Comparison of ENCODE assay signal across 11 mouse cellular contexts in genomic region chr15:103333081-103333615, GRCm38 (mm10). TPM values are rescaled to one million over a fixed set of nuclear protein-coding genes. Genes with fewer than 3 reads are reported as not detected.
DNase-seq lines count a peak whose midpoint lies in the region; ATAC-seq and TF ChIP-seq lines count a peak whose summit lies in the region.
"Had no signal": no experiment of that assay in that cellular context is flagged by ENCODE, and none has a peak within 500 bp of the region (broad histone marks: within the 10 kb centered on the region; RNA-seq: fewer than 3 reads in every experiment).

No protein-coding gene starts in this region.

- TF ChIP-seq EP300 in stomach, postnatal 0 days (optimal IDR thresholded peaks at IDR 0.05), result no peak

- TF ChIP-seq CTCF in stomach, postnatal 0 days (IDR thresholded peaks at IDR 0.05; ENCODE audit: low read depth), result no peak

- peaks cover 11% of the 10 kb centered on the region for H3K4me1 ChIP-seq in stomach, embryonic 16.5 days (ENCODE audit: control insufficient read depth, insufficient read depth, low read length)
- H3K4me1 ChIP-seq in stomach, postnatal 0 days (replicated peaks; ENCODE audit: control insufficient read depth, insufficient read depth), result peaks cover 3% of the 10 kb centered on the region; the same call in 1 of the 2 replicates

- H3K36me3 ChIP-seq in stomach, embryonic 16.5 days (ENCODE audit: control insufficient read depth, insufficient read depth, low read length), result no peaks in the 10 kb centered on the region
- no peaks in the 10 kb centered on the region for H3K36me3 ChIP-seq in stomach, postnatal 0 days (ENCODE audit: control insufficient read depth, insufficient read depth, low read length)
- H3K36me3 ChIP-seq in macrophage (ENCODE audit: inconsistent target), result 0 out of 2 replicates have a peak, but pooled peaks cover 11% of the 10 kb centered on the region
- H3K36me3 ChIP-seq: hindbrain, embryonic 15.5 days had no signal

- WGBS in stomach, embryonic 16.5 days, result 61% methylated on average over 5 of the region's 5 CpGs
- WGBS in stomach, postnatal 0 days, result 50% methylated on average over 5 of the region's 5 CpGs
- WGBS in macrophage (ENCODE audit: missing documents), result 8% methylated on average over 5 of the region's 5 CpGs

- ATAC-seq in stomach, embryonic 16.5 days (ENCODE audit: insufficient read depth, low FRiP score), result no peak
- no peak for ATAC-seq in stomach, postnatal 0 days (ENCODE audit: low FRiP score, low TSS enrichment)
- no peak for ATAC-seq in erythroid progenitor cell, adult 5-6 weeks (replicated peaks; ENCODE audit: low FRiP score, poor library complexity, severe bottlenecking)

- peaks cover 63% of the 10 kb centered on the region for H3K79me2 ChIP-seq in macrophage (ENCODE audit: inconsistent target)

- no peak overlapping the region; the same call in 1 of the 2 replicates for H3K4me3 ChIP-seq in stomach, embryonic 16.5 days (replicated peaks; ENCODE audit: low read length)
- no peak overlapping the region for H3K4me3 ChIP-seq in stomach, postnatal 0 days (ENCODE audit: low read depth, low read length)
- H3K4me3 ChIP-seq in macrophage (ENCODE audit: inconsistent target), result peak overlapping the region; percentile 48
- H3K4me3 ChIP-seq: hindbrain, embryonic 15.5 days; myocyte had no signal

- no peak overlapping the region for H3K27ac ChIP-seq in stomach, embryonic 16.5 days (ENCODE audit: low read length)
- no peak overlapping the region; the same call in 1 of the 2 replicates for H3K27ac ChIP-seq in stomach, postnatal 0 days (replicated peaks)
- H3K27ac ChIP-seq in macrophage, result peak overlapping the region; percentile 98
- H3K27ac ChIP-seq: hindbrain, embryonic 15.5 days had no signal

- H3K27me3 ChIP-seq in stomach, embryonic 16.5 days (ENCODE audit: control insufficient read depth, insufficient read depth, low read length), result no peaks in the 10 kb centered on the region
- no peaks in the 10 kb centered on the region for H3K27me3 ChIP-seq in stomach, postnatal 0 days (ENCODE audit: control insufficient read depth, insufficient read depth, low read length)
- H3K27me3 ChIP-seq: hindbrain, embryonic 15.5 days had no signal

- 0 out of 2 replicates have a peak overlapping the region, but pooled peaks have one; percentile 22 for H3K9ac ChIP-seq in stomach, embryonic 16.5 days (ENCODE audit: low read length)
- no peak overlapping the region for H3K9ac ChIP-seq in stomach, postnatal 0 days (ENCODE audit: low read length)
- H3K9ac ChIP-seq: hindbrain, embryonic 15.5 days had no signal

- H3K4me2 ChIP-seq in stomach, embryonic 16.5 days (ENCODE audit: low read depth, low read length), result 0 out of 2 replicates have a peak overlapping the region, but pooled peaks have one; percentile 10
- H3K4me2 ChIP-seq in stomach, postnatal 0 days (replicated peaks; ENCODE audit: low read depth), result no peak overlapping the region
- H3K4me2 ChIP-seq: hindbrain, embryonic 15.5 days had no signal

- no peaks in the 10 kb centered on the region for H3K9me3 ChIP-seq in stomach, embryonic 16.5 days (replicated peaks; ENCODE audit: control insufficient read depth, low read length)
- no peaks in the 10 kb centered on the region for H3K9me3 ChIP-seq in stomach, postnatal 0 days (ENCODE audit: control insufficient read depth, low read length)
- H3K9me3 ChIP-seq: hindbrain, embryonic 15.5 days had no signal

- DNase-seq in heart, adult 11 months, result peak; percentile 94
- no peak for DNase-seq in heart, adult 9 months (ENCODE audit: low spot score in 2 of 2)
- no peak for DNase-seq in stomach, postnatal 0 days (ENCODE audit: low spot score)
- DNase-seq in cerebellum, postnatal 14 days, result no peak
- no peak for DNase-seq in urinary bladder, postnatal 25 days (ENCODE audit: low spot score)
- DNase-seq: cerebellum, adult 11 months had no signal

RNA-seq across cellular contexts. Expression of gene Zfp385a, which starts 6.7 kb away (rescaled TPM):
- polyA plus RNA-seq in stomach, embryonic 16.5 days (2015; fragmentation: Nextera tagmentation; extraction: Ambion mirVana), result 6.9 and 7.0 TPM in 2 replicates
- 6.0 and 7.4 TPM in 2 replicates for polyA plus RNA-seq in stomach, postnatal 0 days (2015; fragmentation: Nextera tagmentation; extraction: Ambion mirVana)
- 10 to 100 TPM; 10.2 to 43.2 (median 26.3) TPM for total RNA-seq in macrophage (2018; cell fraction: chromatin; rRNA removed)
- 10 to 100 TPM; 50.8 to 93.1 (median 78.8) TPM for total RNA-seq in macrophage (2018; cell fraction: cytosol; rRNA removed)
- 10 to 100 TPM; 21.9 to 59.1 (median 37.0) TPM for total RNA-seq in macrophage (2018; cell fraction: nucleus; rRNA removed)
- polyA plus RNA-seq in macrophage (2018), result 38.1 to 73.9 TPM (median 63.3 TPM) in 3 replicates
- 4.2 and 6.5 TPM in 2 replicates for total RNA-seq in erythroid progenitor cell, adult 5-6 weeks (2015; ENCODE audit: low replicate concordance)
- total RNA-seq in erythroid progenitor cell, adult 5-6 weeks (2017; ENCODE audit: low replicate concordance), result 0.30 and 0.77 TPM in 2 replicates

RNA-seq across cellular contexts. Expression of gene Gpr84, which starts 22.7 kb away (rescaled TPM):
- 0.15 and 0.59 TPM in 2 replicates for polyA plus RNA-seq in stomach, embryonic 16.5 days (2015; fragmentation: Nextera tagmentation; extraction: Ambion mirVana)
- polyA plus RNA-seq in stomach, postnatal 0 days (2015; fragmentation: Nextera tagmentation; extraction: Ambion mirVana), result 0.30 and 0.46 TPM in 2 replicates
- 10 to 100 TPM in 3 of 26 experiments, 1 to 10 TPM in 20, under 1 TPM in 2, not detected in 1; 0.55 to 12.0 (median 5.2) TPM for total RNA-seq in macrophage (2018; cell fraction: chromatin; rRNA removed)
- total RNA-seq in macrophage (2018; cell fraction: cytosol; rRNA removed), result 10 to 100 TPM in 20 of 26 experiments, 1 to 10 TPM in 6; 1.4 to 72.5 (median 17.4) TPM
- total RNA-seq in macrophage (2018; cell fraction: nucleus; rRNA removed), result 10 to 100 TPM in 23 of 26 experiments, 1 to 10 TPM in 2, not detected in 1; 3.5 to 71.3 (median 23.9) TPM
- 0.93 to 14.5 TPM (median 3.7 TPM) in 3 replicates for polyA plus RNA-seq in macrophage (2018)
- 0.72 TPM in 1 of 2 replicates, not detected in the other for total RNA-seq in erythroid progenitor cell, adult 5-6 weeks (2015; ENCODE audit: low replicate concordance)
- total RNA-seq in erythroid progenitor cell, adult 5-6 weeks (2017; ENCODE audit: low replicate concordance), result 3.9 TPM in 1 of 2 replicates, not detected in the other

RNA-seq across cellular contexts. Expression of gene Itga5, which starts 33.4 kb away (rescaled TPM):
- 58.9 and 59.0 TPM in 2 replicates for polyA plus RNA-seq in stomach, embryonic 16.5 days (2015; fragmentation: Nextera tagmentation; extraction: Ambion mirVana)
- 28.7 and 36.2 TPM in 2 replicates for polyA plus RNA-seq in stomach, postnatal 0 days (2015; fragmentation: Nextera tagmentation; extraction: Ambion mirVana)
- total RNA-seq in macrophage (2018; cell fraction: chromatin; rRNA removed), result 1,000 to 10,000 TPM in 11 of 26 experiments, 100 to 1,000 TPM in 15; 166 to 3,228 (median 638) TPM
- total RNA-seq in macrophage (2018; cell fraction: cytosol; rRNA removed), result 100 to 1,000 TPM in 9 of 26 experiments, 10 to 100 TPM in 17; 29.3 to 430 (median 82.6) TPM
- total RNA-seq in macrophage (2018; cell fraction: nucleus; rRNA removed), result 1,000 to 10,000 TPM in 2 of 26 experiments, 100 to 1,000 TPM in 23, 10 to 100 TPM in 1; 94.1 to 1,525 (median 507) TPM
- polyA plus RNA-seq in macrophage (2018), result 24.4 to 49.9 TPM (median 30.3 TPM) in 3 replicates
- total RNA-seq in erythroid progenitor cell, adult 5-6 weeks (2015; ENCODE audit: low replicate concordance), result 2.2 and 5.0 TPM in 2 replicates
- total RNA-seq in erythroid progenitor cell, adult 5-6 weeks (2017; ENCODE audit: low replicate concordance), result 0.15 and 0.39 TPM in 2 replicates
